Mouse (Mus musculus) heart, embryonic 10.5 days (tissue): ENCODE data around the gene Trmt61a. TPM values are rescaled to one million over a fixed set of nuclear protein-coding genes. Genes with fewer than 3 reads are reported as not detected.
A peak's percentile ranks its signal among the peaks of the same experiment; 100 is the strongest.
"Not testable (repeated sequence)": the region's sequence is repeated elsewhere in the genome, so short reads cannot be mapped to it uniquely, and the experiment has no call there.

Experiments
- DNase-seq: peaks from one replicate; pipeline ENCODE4 v3.0.0-alpha.2; 2017; ENCODE audit warnings: low spot score
- H3K27ac ChIP-seq: fragments of 300-500 bp; sonication (generic); 2 replicates; pipeline ENCODE4 v1.5.1; 2016; ENCODE audit warnings: mild to moderate bottlenecking
- H3K27me3 ChIP-seq: fragments of 300-500 bp; sonication (generic); 2 replicates; pipeline ENCODE4 v1.6.1; 2016; ENCODE audit warnings: mild to moderate bottlenecking; ENCODE audit not compliant: poor library complexity, insufficient read depth, severe bottlenecking
- H3K36me3 ChIP-seq: fragments of 300-500 bp; sonication (generic); 2 replicates; pipeline ENCODE4 v1.6.1; 2016; ENCODE audit warnings: mild to moderate bottlenecking, moderate library complexity
- H3K4me1 ChIP-seq: fragments of 300-500 bp; sonication (generic); 2 replicates; pipeline ENCODE4 v1.6.1; 2016; ENCODE audit warnings: mild to moderate bottlenecking
- H3K4me3 ChIP-seq: fragments of 300-500 bp; sonication (generic); 2 replicates; pipeline ENCODE4 v1.5.1; 2016; ENCODE audit warnings: mild to moderate bottlenecking, moderate library complexity
- H3K9me3 ChIP-seq: fragments of 300-500 bp; sonication (generic); 2 replicates; pipeline ENCODE4 v1.6.1; 2016; ENCODE audit warnings: mild to moderate bottlenecking, moderate library complexity
- WGBS: fragments of 180-500 bp; shearing (Covaris S2); methylation state at CpG from one replicate; pipeline ENCODE4 v1.1.7; 2016; 5-methylcytosine and 5-hydroxymethylcytosine counted together
- polyA plus RNA-seq: library from polyadenylated mRNA; unstranded; fragments of >200 nt; fragmentation: Nextera tagmentation; extraction: Ambion mirVana; gene quantifications from 2 replicates; pipeline ENCODE4 v1.2.1, GENCODE M21; 2016

Gene Trmt61a
- polyA plus RNA-seq, 1 experiment from 2014 or later: 18.9 TPM

DNA sequence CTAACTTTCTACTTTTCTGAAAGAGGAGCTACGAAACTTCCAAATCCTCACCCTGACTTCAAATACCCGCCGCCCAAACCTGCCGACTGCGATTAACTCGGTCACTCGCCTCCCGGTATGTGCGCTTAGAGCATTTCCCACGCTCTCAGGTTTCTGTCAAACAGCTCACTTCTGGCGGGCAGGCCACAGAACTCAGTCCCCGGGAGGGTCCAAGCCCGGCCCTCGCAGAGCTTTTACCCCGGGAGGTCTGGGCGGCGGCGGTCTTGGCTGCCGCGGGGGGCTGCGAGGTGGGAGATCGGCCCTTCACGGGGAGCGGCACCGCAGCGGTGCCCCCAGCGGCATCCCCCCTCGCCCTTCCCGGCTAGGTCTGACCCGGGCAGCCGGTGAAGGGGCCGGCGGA is 34.6 kb downstream of the Trmt61a start:
- Histone ChIP-seq H3K4me1 (peaks cover 19% of the 10 kb centered on the region), H3K27ac (peak overlapping the region; percentile 97), H3K9me3 (no peaks in the 10 kb centered on the region), H3K4me3 (peak overlapping the region; percentile 98), H3K36me3 (peaks cover 47% of the 10 kb centered on the region), H3K27me3 (no peaks in the 10 kb centered on the region)
- under 1% methylated on average over 33 of the region's 33 CpGs for WGBS
- no peak for DNase-seq

DNA sequence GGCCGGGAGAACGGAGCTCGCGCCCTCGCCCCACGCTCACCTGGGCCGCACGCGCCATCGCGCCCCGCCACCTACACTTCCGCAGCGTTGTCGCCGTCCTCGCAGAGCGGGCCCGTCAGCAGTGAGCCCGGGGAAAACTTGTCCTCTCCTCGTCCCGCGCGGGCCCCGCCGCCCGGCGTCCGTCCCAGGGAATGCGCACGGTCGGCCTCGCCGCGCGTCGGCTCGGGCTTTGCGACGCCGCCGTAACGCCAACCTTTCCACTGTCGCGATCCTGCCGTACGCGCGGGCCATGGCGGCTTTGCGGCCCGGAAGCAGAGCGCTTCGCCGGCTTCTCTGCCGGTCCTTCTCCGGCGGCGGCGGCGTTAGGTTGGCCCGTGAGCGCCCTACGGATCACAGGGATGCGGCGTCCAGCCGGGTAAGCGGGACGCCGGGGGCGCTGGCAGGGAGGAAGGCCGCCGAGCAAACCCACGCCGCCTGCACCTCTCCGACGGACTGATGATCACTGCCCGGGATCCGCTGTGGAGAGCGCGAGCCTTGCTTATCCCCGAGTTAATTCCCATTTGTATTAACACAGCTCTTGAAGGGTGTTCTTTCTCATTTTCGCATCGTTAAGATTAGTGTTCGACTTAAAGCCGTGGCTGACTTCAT is 35.2 kb downstream of the Trmt61a start, which contains the start of the genes Bag5 and Apopt1:
Gene Bag5 (minus strand): TSS at position 254 of the 648 bp plus-strand sequence.
Gene Apopt1 (plus strand): TSS at position 258 of the 648 bp plus-strand sequence.
- Histone ChIP-seq H3K27ac (peak within 1 kb of the TSS; percentile 97), H3K9me3 (no peaks in the 10 kb centered on the region), H3K27me3 (no peaks in the 10 kb centered on the region), H3K36me3 (peaks cover 41% of the 10 kb centered on the region), H3K4me1 (peaks cover 19% of the 10 kb centered on the region), H3K4me3 (peak within 1 kb of the TSS; percentile 98)
- WGBS: under 1% methylated on average over 86 of the region's 86 CpGs
- peak; percentile 96 for DNase-seq

DNA sequence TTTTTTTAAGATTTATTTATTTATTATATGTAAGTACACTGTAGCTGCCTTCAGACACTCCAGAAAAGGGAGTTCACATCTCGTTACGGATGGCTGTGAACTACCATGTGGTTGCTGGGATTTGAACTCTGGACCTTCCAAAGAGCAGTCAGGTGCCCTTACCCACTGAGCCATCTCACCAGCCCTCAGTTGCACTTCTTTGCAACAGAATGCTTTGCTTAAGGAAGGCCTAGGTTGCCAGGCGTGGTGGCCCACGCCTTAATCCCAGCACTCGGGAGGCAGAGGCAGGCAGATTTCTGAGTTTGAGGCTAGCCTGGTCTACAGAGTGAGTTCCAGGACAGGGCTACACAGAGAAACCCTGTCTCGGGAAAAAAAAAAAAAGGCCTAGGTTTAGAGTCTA is 36.0 kb downstream of the Trmt61a start:
- 72% methylated on average over 6 of the region's 6 CpGs for whole genome bisulfite sequencing
- Histone ChIP-seq H3K4me3 (peak overlapping the region; percentile 98), H3K4me1 (peaks cover 19% of the 10 kb centered on the region), H3K36me3 (peaks cover 34% of the 10 kb centered on the region)
- H3K9me3 ChIP-seq, H3K27me3 ChIP-seq, H3K27ac ChIP-seq, DNase-seq: not testable (repeated sequence)

DNA sequence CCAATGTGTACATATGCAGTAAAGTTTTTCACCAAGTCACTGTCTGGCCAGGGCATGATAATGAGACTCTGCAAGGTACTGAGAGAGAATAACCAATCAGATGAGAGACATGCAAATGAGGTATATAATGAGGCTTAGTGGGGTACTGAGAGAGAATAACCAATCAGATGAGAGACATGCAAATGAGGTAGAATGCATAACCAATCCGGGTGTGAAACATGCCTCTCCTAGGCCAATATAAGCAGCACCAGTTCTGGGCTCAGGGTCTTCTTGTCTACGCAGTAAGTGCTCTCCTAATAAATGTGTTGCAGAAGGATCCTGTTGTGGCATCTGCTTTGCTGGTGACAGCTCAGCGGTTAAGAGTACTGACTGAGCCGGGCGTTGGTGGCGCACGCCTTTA is 38.6 kb downstream of the Trmt61a start:
- 96% methylated on average over 7 of the region's 7 CpGs for WGBS
- Histone ChIP-seq H3K36me3 (peaks cover 16% of the 10 kb centered on the region), H3K27me3 (no peaks in the 10 kb centered on the region), H3K4me1 (peaks cover 14% of the 10 kb centered on the region), H3K27ac (no peak overlapping the region), H3K9me3 (no peaks in the 10 kb centered on the region), H3K4me3 (no peak overlapping the region)
- no peak for DNase-seq

DNA sequence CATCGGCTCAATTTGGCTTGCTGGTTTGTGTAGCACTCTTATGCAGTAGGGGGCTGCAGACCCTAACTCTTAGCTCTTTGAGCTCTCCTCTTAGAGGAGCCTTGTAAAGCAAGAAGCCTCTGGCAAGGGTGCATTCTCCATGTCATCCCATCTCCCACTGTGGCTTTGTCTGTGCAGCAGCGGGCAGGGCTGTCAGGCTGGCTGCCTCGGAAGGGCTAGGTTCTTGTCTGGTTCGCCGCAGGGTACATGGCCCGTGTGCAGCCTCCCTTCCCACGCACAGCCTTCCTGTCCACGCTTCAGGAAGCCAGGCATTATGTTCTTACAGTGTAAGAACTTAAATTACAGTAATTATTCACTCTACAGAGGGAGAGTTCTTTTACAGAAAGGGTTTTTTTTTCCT is 40.8 kb downstream of the Trmt61a start:
- no peak overlapping the region for H3K27ac ChIP-seq
- no peak overlapping the region for H3K4me3 ChIP-seq
- 77% methylated on average over 8 of the region's 8 CpGs for WGBS

DNA sequence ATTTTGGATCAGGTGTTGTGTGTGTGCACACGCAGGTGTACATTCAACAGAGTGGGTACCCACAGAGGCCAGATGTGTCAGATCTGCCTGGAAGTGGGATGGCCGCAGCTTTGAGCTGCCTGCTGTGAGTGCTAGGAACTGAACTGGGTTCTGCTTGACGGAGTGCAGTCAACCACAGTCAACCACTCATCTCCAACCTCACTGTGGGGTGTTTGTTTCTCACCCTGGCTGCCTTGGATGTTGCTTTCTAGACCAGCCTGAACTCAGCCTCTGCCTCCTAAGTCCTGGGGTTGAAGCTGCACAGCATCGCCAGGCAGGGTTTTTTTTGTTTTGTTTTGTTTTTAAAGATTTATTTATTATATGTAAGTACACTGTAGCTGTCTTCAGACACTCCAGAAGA is 42.3 kb downstream of the Trmt61a start:
- WGBS: 80% methylated on average over 4 of the region's 4 CpGs
- Histone ChIP-seq H3K4me1 (peaks cover 8% of the 10 kb centered on the region), H3K27me3 (no peaks in the 10 kb centered on the region), H3K27ac (no peak overlapping the region), H3K9me3 (no peaks in the 10 kb centered on the region), H3K36me3 (peaks cover 34% of the 10 kb centered on the region), H3K4me3 (no peak overlapping the region)
- DNase-seq: no peak

More for the DNA sequence above, 40.8 kb downstream of the Trmt61a start:
- H3K27me3 ChIP-seq: no peaks in the 10 kb centered on the region
- peaks cover 20% of the 10 kb centered on the region for H3K36me3 ChIP-seq
- peaks cover 6% of the 10 kb centered on the region for H3K4me1 ChIP-seq
- no peak for DNase-seq
- no peaks in the 10 kb centered on the region for H3K9me3 ChIP-seq

DNA sequence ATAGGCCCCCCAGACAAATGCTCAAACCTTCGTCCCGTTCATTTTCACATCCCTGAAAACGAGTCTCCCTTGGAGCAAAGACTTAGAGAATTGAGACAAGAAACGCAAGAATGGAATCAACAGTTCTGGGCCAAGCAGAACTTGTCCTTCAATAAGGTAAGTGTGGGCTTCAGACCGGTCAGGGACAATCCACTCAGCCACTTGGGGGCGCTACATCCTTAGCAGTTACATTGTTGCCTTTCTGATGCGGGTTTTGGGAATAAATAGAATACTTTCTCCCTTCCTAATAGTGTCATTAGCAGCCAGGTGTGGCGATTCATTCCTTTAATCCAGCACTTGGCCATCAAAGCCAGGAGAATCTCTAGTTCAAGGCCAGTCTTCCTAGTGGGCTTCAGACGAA is 44.7 kb downstream of the Trmt61a start:
- Histone ChIP-seq H3K36me3 (peaks cover 45% of the 10 kb centered on the region), H3K4me1 (peaks cover 17% of the 10 kb centered on the region), H3K27ac (no peak overlapping the region), H3K4me3 (no peak overlapping the region), H3K27me3 (no peaks in the 10 kb centered on the region), H3K9me3 (no peaks in the 10 kb centered on the region)
- no peak for DNase-seq
- 64% methylated on average over 9 of the region's 9 CpGs for WGBS

DNA sequence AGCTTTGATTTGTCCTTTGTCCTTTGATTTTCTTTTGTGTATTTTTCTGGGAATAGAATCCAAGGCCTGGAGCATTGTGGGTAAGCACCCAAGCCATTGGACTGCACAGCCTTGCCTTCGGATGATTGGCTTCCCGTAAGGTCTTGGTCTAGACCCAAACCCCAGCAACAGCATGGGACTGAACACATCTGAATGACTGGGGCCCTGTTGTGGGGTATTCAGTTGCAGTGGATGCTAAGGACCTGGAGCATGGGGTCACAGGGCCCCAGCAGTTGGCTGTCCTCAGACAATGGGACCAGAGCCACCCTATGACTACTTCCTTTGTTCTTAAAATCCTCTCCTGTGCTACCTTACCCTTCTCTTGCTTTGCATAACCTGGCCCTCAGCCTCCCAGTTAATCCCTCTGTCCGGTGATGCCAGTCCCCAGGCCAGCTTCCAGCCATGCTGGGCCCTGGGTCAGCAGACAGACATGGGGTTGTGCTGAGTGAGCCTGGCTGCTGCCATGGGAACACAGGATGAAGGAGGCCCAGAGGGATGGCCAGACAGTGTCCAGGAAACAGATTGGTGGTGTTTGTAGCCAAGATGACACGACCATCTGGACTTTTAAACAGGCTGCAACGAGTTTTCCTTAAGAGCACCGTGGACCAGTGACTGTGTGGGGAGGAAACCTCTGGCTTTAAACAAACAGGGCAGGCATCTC is 46.9 kb downstream of the Trmt61a start:
- 64% methylated on average over 6 of the region's 6 CpGs for WGBS
- Histone ChIP-seq H3K4me1 (peaks cover 17% of the 10 kb centered on the region), H3K27ac (no peak overlapping the region), H3K36me3 (peaks cover 44% of the 10 kb centered on the region), H3K4me3 (no peak overlapping the region), H3K9me3 (no peaks in the 10 kb centered on the region), H3K27me3 (no peaks in the 10 kb centered on the region)
- DNase-seq: no peak

DNA sequence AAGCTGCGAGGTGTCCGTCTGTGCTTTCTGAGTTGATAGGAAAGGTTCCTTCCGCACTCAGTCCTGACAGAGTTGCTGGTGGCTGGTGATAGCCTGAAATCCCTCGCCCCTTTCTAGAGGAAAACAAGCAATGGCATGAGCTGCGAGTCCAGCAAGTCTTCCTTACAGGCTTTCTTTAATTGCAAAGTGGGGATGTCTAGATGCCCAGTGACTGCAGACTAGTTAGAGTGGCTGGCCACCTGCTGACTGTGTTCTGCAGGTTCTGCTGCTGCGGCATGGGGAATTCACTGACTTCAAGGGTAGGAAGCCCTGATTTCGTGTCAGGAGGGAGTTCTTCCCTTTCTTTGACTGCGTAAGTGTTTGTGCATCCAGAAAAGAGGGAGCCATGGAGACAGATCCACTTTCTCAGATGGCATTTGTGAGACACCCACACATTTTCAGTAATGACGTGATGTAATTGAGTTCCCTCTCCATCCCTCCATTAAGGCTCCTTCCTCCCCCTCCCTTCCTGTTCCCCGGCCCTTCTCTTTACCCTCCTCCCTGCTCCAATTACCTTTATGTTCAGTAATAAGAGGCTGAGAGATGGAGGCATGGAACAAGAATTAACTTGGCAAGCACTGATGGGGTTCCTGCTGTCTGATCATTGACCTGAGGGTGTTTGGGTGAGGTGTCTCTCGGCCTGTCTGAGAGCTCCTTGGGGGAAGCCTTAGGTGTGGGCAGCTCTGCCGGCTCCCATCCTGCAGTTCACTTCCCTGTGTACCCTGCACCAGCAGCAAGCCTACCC is 47.6 kb downstream of the Trmt61a start:
- Histone ChIP-seq H3K36me3 (peaks cover 44% of the 10 kb centered on the region), H3K4me1 (peaks cover 17% of the 10 kb centered on the region), H3K9me3 (no peaks in the 10 kb centered on the region), H3K27me3 (no peaks in the 10 kb centered on the region), H3K4me3 (no peak overlapping the region), H3K27ac (peak overlapping the region; percentile 43; the same call in 1 of the 2 replicates)
- WGBS: 67% methylated on average over 12 of the region's 12 CpGs
- no peak for DNase-seq

DNA sequence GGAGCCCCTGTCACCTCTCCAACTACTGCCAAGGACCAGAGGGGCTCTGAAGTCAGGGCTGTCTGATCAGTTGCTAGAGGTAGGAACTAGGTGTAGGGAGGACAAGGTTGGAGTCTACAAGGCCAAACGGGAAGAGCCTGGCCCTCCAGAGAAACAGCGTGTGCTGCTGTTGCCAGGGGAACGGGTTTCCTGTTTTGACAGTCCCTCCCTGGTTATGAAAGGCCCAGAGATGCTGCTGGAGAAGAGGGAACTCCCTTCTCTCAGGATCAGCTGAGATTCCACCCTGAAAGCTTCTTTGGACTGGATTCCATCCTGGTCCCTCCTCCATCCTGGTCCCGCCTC is 48.2 kb downstream of the Trmt61a start:
- H3K27ac ChIP-seq: peak overlapping the region; percentile 43; the same call in 1 of the 2 replicates

DNA sequence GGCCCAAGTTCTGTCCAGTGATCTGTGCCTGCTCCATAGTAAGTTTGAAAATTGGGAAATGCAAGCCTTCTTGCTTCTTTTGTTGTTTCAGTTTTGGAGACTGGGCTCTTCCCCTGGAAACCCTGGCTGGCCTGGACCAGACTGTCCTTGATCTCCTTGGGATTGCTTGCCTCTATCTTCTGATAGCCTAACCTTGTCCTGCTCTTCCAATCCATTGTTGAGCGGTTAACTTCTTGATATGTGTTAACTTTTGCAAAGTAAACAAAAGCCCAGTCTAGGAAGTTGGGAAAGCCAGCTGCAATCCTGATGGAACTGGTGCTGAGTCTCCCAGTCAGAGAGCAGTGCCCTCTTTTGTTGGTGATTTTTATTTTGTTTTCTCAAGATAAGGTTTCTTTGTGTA is 50.1 kb downstream of the Trmt61a start:
- H3K36me3 ChIP-seq: peaks cover 48% of the 10 kb centered on the region
- H3K27me3 ChIP-seq: no peaks in the 10 kb centered on the region
- H3K9me3 ChIP-seq: no peaks in the 10 kb centered on the region
- DNase-seq: no peak
- H3K27ac ChIP-seq: no peak overlapping the region
- WGBS: 75% methylated on average over 1 of the region's 1 CpGs
- peaks cover 27% of the 10 kb centered on the region for H3K4me1 ChIP-seq
- H3K4me3 ChIP-seq: no peak overlapping the region

More for the DNA sequence above, 48.2 kb downstream of the Trmt61a start:
- Histone ChIP-seq H3K36me3 (peaks cover 44% of the 10 kb centered on the region), H3K9me3 (no peaks in the 10 kb centered on the region), H3K27me3 (no peaks in the 10 kb centered on the region), H3K4me1 (peaks cover 17% of the 10 kb centered on the region), H3K4me3 (no peak overlapping the region)
- 57% methylated on average over 4 of the region's 4 CpGs for WGBS
- DNase-seq: no peak

DNA sequence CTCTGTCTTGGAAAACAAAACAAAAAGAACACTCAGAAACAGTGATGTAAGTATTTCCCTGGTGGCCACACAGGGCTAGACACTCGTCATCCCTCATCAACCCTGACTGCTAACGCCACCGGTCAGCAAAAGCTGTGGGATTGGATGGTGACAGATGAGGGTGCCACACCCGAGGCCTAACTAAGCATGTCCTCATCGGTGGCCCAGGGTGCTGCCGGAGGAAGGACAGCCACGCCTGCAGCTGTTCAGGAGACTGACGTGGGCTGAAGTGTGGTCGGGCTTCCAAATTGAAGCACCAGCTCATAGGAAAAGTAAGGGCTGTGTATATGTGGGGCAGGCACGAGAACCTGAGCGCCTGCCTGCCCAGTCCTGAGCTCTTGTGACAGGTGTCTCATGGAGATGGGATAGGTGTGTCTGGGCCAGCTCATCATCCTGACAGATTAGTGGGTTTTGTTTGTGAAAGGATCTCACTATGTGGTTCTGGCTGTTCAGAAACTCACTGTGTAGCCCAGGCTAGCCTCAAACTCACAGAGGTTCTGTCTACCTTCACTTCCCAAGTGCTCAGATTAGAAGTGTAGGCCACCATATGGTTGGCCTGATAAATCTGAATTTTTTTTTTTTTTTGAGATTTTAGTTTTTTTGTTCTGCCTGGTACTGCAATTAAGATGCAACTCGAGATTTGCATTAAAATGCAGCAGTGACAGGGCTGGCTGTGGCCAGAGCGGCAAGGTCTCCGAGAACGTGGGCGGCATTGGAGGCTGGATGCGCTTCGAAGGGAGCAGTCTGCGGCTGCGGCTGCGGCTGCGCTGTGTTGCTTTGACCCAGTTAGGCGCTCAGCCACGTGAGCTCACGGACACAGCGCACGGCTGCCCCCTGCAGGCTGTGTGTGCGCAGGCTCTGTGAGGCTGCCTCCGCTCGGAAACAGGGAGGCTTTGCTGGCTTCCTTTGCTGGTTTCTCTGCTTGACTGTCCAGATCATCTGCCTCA is 54.2 kb downstream of the Trmt61a start:
- DNase-seq: peak; percentile 94
- no peaks in the 10 kb centered on the region for H3K9me3 ChIP-seq
- H3K27ac ChIP-seq: peak overlapping the region; percentile 63; the same call in 1 of the 2 replicates
- WGBS: 30% methylated on average over 30 of the region's 30 CpGs
- H3K4me1 ChIP-seq: peaks cover 10% of the 10 kb centered on the region
- peak overlapping the region; percentile 18; the same call in 1 of the 2 replicates for H3K4me3 ChIP-seq
- peaks cover 16% of the 10 kb centered on the region; the same call in 1 of the 2 replicates for H3K36me3 ChIP-seq
- H3K27me3 ChIP-seq: no peaks in the 10 kb centered on the region
